Mouse (Mus musculus): ENCODE measurements at regions not wholly inside any gene's neighbourhood (a gene's known extent, or its start where the extent isn't known, plus 50 kb on each side); places are given as distances from the start of the nearest gene placed in this dataset.

GRCm38 (mm10) chr17:72781786-72782185 lies 54.5 kb upstream of the Ypel5 start:
- TF ChIP-seq POLR2A (IDR thresholded peaks at IDR 0.05; ENCODE audit: extremely low read depth, insufficient read depth, low read length) (no peak), CTCF (IDR thresholded peaks at IDR 0.05; ENCODE audit: low read depth, low read length) (peak; percentile 76)
